Comparison of ENCODE assay signal across 30 mouse cellular contexts in genomic region chr6:140677041-140677440, GRCm38 (mm10). TPM values are rescaled to one million over a fixed set of nuclear protein-coding genes. Genes with fewer than 3 reads are reported as not detected.
"Had no signal": no experiment of that assay in that cellular context is flagged by ENCODE, and none has a peak within 500 bp of the region (broad histone marks: within the 10 kb centered on the region; RNA-seq: fewer than 3 reads in every experiment).

No protein-coding gene starts in this region.

- H3K9ac ChIP-seq: limb, embryonic 12.5 days; limb, embryonic 15.5 days; liver, embryonic 14.5 days; liver, postnatal 0 days; lung, embryonic 14.5 days; midbrain, embryonic 12.5 days; midbrain, embryonic 15.5 days; neural tube, embryonic 12.5 days; neural tube, embryonic 15.5 days had no signal

- H3K9me3 ChIP-seq: limb, embryonic 12.5 days; limb, embryonic 15.5 days; midbrain, embryonic 12.5 days; midbrain, embryonic 15.5 days; neural tube, embryonic 12.5 days; neural tube, embryonic 15.5 days had no signal

- DNase-seq: kidney, adult 2 months; kidney, postnatal 25 days; layer of hippocampus, postnatal 36 days; left cerebral cortex, postnatal 4 days; liver, postnatal 0 days; lung, embryonic 14.5 days; right cerebral cortex, adult 18-20 months; right cerebral cortex, postnatal 14 days; right cerebral cortex, postnatal 4 days; thymus, adult 2 months; thymus, postnatal 14 days; thymus, postnatal 4 days had no signal

- H3K36me3 ChIP-seq: limb, embryonic 12.5 days; limb, embryonic 15.5 days; midbrain, embryonic 12.5 days; midbrain, embryonic 15.5 days; neural tube, embryonic 12.5 days; neural tube, embryonic 15.5 days had no signal

- H3K27me3 ChIP-seq: limb, embryonic 12.5 days; limb, embryonic 15.5 days; neural tube, embryonic 12.5 days had no signal

- H3K4me2 ChIP-seq: limb, embryonic 12.5 days; limb, embryonic 15.5 days; liver, embryonic 11.5 days; lung, embryonic 14.5 days; midbrain, embryonic 12.5 days; midbrain, embryonic 15.5 days; neural tube, embryonic 12.5 days; neural tube, embryonic 15.5 days had no signal

- H3K4me3 ChIP-seq: left cerebral cortex, adult 2 months; limb, embryonic 12.5 days; limb, embryonic 15.5 days; midbrain, embryonic 12.5 days; midbrain, embryonic 15.5 days; neural tube, embryonic 12.5 days; neural tube, embryonic 15.5 days had no signal

- ATAC-seq: intestine, embryonic 16.5 days; liver, postnatal 0 days; lung, postnatal 0 days; midbrain, embryonic 15.5 days had no signal

- H3K27ac ChIP-seq: left cerebral cortex, adult 2 months; limb, embryonic 12.5 days; liver, embryonic 14.5 days; macrophage; midbrain, embryonic 12.5 days; midbrain, embryonic 15.5 days; neural tube, embryonic 12.5 days; stomach, postnatal 0 days had no signal

RNA-seq across cellular contexts. Expression of gene Gm11077, which starts 52.0 kb away (rescaled TPM):
- total RNA-seq: layer of hippocampus, adult 8-10 months; layer of hippocampus, postnatal 10 days; layer of hippocampus, postnatal 36 days; left cerebral cortex, adult 2 months; left cerebral cortex, postnatal 14 days; left cerebral cortex, postnatal 4 days; megakaryocyte, adult 5-6 weeks had no signal
- polyA plus RNA-seq: intestine, embryonic 16.5 days; kidney, adult 2 months; limb, embryonic 12.5 days; limb, embryonic 15.5 days; liver, embryonic 11.5 days; liver, embryonic 14.5 days; liver, postnatal 0 days; lung, embryonic 14.5 days; lung, postnatal 0 days; macrophage; midbrain, embryonic 12.5 days; midbrain, embryonic 15.5 days; neural tube, embryonic 12.5 days; neural tube, embryonic 15.5 days; stomach, embryonic 14.5 days; stomach, postnatal 0 days; thymus, adult 2 months had no signal
